Mouse (Mus musculus): ENCODE measurements around the gene Pde4b.

DNA sequence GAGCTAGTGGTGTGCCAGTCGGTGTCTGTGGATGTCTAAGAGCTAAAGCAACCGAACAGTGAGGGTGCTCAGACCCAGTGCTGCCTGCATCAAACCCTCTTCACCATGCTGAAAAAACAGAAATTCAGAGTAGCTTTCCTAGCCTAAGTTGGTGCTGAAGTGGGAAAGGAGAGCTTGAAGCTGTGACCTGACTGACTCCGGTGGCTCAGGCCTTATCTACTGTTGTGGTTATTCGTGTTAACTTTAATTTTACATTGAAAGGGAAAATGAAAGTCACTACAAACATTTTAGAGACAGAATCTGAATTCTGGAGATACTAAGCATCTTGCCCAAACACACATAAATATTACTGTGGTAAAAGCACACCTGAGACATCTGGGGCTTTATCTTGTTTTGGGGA, 542.3 kb downstream of the Pde4b start:
- TF ChIP-seq ZC3H11A (IDR thresholded peaks at IDR 0.05; ENCODE audit: borderline replicate concordance, low read depth, low read length): no peak
- no peak for TF ChIP-seq CHD2 (IDR thresholded peaks at IDR 0.05; ENCODE audit: low read depth, low read length)
